Mouse (Mus musculus): Measurements from ENCODE around the gene Mef2c.

Gene Mef2c

GRCm38 (mm10) chr13:83662089-83662551 is 158.3 kb downstream of the Mef2c start:
- peak; percentile 19 for DNase-seq (ENCODE audit: low read depth, low spot score)

- no peak for DNase-seq (ENCODE audit: low read depth, low spot score)
Observed at GRCm38 (mm10) chr13:83666179-83666578, 162.3 kb downstream of the Mef2c start.

GRCm38 (mm10) chr13:83667051-83667450 is 163.2 kb downstream of the Mef2c start:
- no peak for DNase-seq (ENCODE audit: low read depth, low spot score)

DNA sequence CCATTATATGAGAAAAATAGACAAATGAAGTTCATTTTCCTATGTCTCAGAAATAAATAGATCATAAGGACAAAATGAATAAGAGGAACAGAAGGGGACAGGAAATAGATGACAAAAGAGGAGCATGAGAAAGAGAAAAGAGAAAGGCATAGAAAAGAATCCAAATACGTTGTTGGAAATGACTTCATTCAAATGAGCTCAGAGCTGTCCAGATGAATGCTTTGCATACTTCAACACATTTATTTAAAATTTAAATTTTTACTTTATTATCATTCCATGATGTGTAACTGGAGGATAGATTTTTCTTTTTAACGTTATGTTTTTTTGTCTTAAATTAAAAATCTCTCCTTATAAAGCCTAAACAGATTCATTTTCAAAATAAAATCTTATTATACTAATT is 203.8 kb downstream of the Mef2c start:
- no peak for DNase-seq (ENCODE audit: low read depth, low spot score)

GRCm38 (mm10) chr13:83712778-83713380 is 209.0 kb downstream of the Mef2c start:
- DNase-seq (ENCODE audit: low read depth, low spot score), result no peak

DNA sequence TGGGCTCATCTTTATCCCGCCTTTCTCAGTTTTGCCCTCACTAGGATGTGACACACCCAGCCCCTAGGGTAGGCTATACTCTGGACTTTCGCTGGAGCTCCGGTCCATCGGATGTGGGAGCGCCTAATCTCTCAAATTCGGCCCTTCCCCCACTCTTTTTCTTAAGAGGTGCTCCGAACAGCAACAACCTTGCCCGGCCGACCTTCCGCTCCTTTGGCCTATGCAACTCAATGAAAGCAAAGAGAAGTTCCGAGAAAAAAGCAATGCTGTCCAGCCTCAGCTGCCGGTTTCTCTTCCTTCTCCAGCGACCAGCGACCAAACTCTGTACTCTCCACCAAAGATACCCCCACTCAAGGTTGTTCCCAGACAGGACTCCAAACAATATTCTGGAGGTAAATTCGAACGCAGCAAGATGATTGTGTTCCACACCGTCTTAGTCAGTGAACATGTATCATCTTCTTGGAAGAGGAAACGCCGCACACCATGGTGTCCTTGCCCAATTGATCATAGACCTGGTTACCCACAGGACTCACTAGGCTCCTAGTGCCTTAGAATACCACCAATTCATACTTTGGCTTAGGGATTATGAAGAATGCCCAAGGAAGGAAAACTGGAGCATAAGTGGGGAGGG is 209.9 kb downstream of the Mef2c start:
- DNase-seq (ENCODE audit: low read depth, low spot score), result peak; percentile 83

DNA sequence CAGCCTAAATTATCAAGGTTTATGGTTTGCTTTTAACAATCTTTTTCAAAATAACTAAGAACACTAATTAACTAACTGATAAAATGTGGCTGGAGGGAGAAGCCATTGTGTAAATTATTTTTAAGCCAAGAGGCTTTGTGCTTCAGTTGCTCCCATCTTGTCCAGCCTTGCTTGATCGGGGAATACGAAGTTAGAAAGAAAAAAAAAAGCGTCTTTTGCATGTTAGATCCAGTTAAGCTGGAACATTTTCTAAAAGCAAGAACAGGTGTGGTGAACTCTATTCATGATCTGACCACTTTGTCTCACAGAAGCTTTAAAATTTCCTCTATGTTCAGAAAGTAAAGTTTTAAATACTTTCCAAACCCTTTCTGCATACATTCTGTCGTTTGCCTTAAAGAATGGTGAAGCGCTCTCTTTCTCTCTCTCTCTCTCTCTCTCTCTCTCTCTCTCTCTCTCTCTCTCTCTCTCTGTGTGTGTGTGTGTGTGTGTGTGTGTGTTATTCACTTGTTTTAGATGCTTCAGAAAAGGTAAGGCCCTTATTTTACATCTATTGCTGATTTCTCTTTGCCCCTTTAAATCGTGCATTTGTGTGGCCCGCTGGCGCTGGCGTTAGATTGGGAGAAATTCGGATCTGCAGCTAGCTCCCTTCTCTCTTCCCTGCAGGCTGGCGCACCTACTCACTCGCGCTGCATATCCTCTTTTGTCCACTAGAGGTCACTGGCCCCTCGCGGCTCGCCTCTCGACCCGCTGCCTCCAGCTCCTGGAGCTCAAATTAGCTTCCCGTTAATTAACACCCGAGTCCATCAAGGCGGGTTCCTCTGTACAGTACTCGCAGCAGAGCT is 210.9 kb downstream of the Mef2c start:
- peak; percentile 79 for DNase-seq (ENCODE audit: low read depth, low spot score)

- DNase-seq (ENCODE audit: low read depth, low spot score), result no peak
Observed at GRCm38 (mm10) chr13:83715308-83715785, 211.5 kb downstream of the Mef2c start.

DNA sequence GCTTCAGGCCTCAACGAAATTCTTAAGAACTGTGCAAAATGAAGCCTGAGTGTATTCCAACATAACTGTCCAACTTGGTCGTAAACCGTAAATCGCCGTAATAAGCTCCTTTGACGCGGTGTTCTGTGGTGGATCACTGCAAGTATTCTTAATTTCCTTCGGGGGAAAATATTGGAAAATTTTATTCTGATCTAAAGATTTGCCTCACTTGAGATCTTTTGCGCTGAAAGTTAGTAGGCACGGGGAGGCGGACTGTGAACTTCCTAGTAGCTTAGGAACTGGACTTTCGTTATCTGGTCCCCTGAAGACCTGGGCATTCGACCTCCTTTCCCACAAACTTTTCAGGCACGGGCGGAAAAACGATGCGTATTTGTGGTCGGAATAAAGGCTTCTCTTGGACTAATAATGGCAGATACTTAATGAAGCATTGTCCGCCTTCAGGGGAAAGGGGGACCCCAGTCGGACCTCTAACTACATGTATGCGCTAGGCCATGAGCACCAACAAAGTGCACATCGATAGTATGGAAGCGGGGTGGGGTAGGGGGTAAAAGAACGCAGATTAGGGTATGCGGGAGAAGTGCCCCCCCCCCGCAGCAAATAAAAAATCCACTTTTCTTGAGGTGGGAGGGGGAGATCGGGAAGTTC is 212.3 kb downstream of the Mef2c start:
- DNase-seq (ENCODE audit: low read depth, low spot score), result no peak
